Mouse (Mus musculus) ES-Bruce4 (cell line): Measurements from ENCODE around the gene Rab5c. TPM values are rescaled to one million over a fixed set of nuclear protein-coding genes. Genes with fewer than 3 reads are reported as not detected.

Experiments
- H3K27ac ChIP-seq: 2 replicates; pipeline ENCODE4 v1.5.1; 2012; ENCODE audit warnings: low read length, inconsistent platforms; ENCODE audit not compliant: insufficient read depth
- H3K27me3 ChIP-seq: 2 replicates; pipeline ENCODE4 v1.6.1; 2012; ENCODE audit warnings: mild to moderate bottlenecking, low read length, inconsistent platforms; ENCODE audit not compliant: control insufficient read depth, poor library complexity, insufficient read depth, severe bottlenecking
- H3K36me3 ChIP-seq: 2 replicates; pipeline ENCODE4 v1.6.1; 2012; ENCODE audit warnings: inconsistent platforms, mild to moderate bottlenecking, low read length, moderate library complexity; ENCODE audit not compliant: control insufficient read depth, poor library complexity, insufficient read depth, severe bottlenecking
- H3K4me1 ChIP-seq: one replicate; pipeline ENCODE4 v1.8.1; 2011; ENCODE audit warnings: low read length; ENCODE audit not compliant: control insufficient read depth, insufficient read depth
- H3K4me3 ChIP-seq: 2 replicates; pipeline ENCODE4 v1.5.1; 2011; ENCODE audit warnings: low read depth, mild to moderate bottlenecking, low read length
- H3K9ac ChIP-seq: 2 replicates; pipeline ENCODE4 v1.6.1; 2012; ENCODE audit warnings: low read depth, mild to moderate bottlenecking, inconsistent platforms; ENCODE audit not compliant: poor library complexity, severe bottlenecking
- H3K9me3 ChIP-seq: replicated peaks from 2 replicates; pipeline ENCODE4 v1.6.1; 2012; ENCODE audit warnings: mild to moderate bottlenecking, low read length, inconsistent platforms; ENCODE audit not compliant: control insufficient read depth, poor library complexity, insufficient read depth, severe bottlenecking
- CTCF ChIP-seq: IDR thresholded peaks from one replicate; pipeline ENCODE4 v1.8.1; 2011; ENCODE audit warnings: low read depth, low read length
- EP300 ChIP-seq: IDR thresholded peaks from 2 replicates; pipeline ENCODE4 v1.6.1; 2011; ENCODE audit warnings: low read depth, low read length; ENCODE audit not compliant: insufficient read depth
- POLR2A ChIP-seq: IDR thresholded peaks from one replicate; pipeline ENCODE4 v1.8.1; 2011; ENCODE audit warnings: low read length; ENCODE audit not compliant: insufficient read depth
- polyA plus RNA-seq: library from polyadenylated mRNA; stranded (reverse); fragments of >200 nt; gene quantifications from 2 replicates; pipeline ENCODE4 v1.2.4, GENCODE M21; 2011; ENCODE audit warnings: low read depth; ENCODE audit not compliant: missing spikeins, insufficient read depth, insufficient read length

Gene Rab5c
- 95.2 and 95.3 TPM in 2 replicates for polyA plus RNA-seq

- 0 out of 2 replicates have a peak within 1 kb of the TSS, but pooled peaks have one; percentile 12 for H3K27ac ChIP-seq
- peak within 1 kb of the TSS; percentile 92 for H3K4me3 ChIP-seq
- no peaks in the 10 kb centered on the region; the same call in 1 of the 2 replicates for H3K36me3 ChIP-seq
- H3K27me3 ChIP-seq = no peaks in the 10 kb centered on the region
- no peaks in the 10 kb centered on the region for H3K9me3 ChIP-seq
- no peaks in the 10 kb centered on the region for H3K4me1 ChIP-seq
- TF ChIP-seq EP300 (no peak; the same call in 1 of the 2 replicates), POLR2A (peak; percentile 83)
- H3K9ac ChIP-seq = peak within 1 kb of the TSS; percentile 93
Measured at GRCm38 (mm10) chr11:100738066-100738604, at the start of gene Rab5c. Gene Rab5c, minus strand, starts transcription at chr11:100738215.

- no peak overlapping the region for H3K27ac ChIP-seq
- peaks cover 7% of the 10 kb centered on the region for H3K4me1 ChIP-seq
- no peaks in the 10 kb centered on the region for H3K9me3 ChIP-seq
- no peak overlapping the region for H3K9ac ChIP-seq
- no peak for TF ChIP-seq EP300
- TF ChIP-seq POLR2A = no peak
- no peak for TF ChIP-seq CTCF
- H3K27me3 ChIP-seq = no peaks in the 10 kb centered on the region
- H3K36me3 ChIP-seq = no peaks in the 10 kb centered on the region
- H3K4me3 ChIP-seq = no peak overlapping the region
Measured at GRCm38 (mm10) chr11:100785774-100786173, 47.8 kb upstream of the Rab5c start.

GRCm38 (mm10) chr11:100784286-100784685 lies 46.3 kb upstream of the Rab5c start:
- no peak overlapping the region for H3K9ac ChIP-seq
- no peak overlapping the region for H3K27ac ChIP-seq
- peaks cover 7% of the 10 kb centered on the region for H3K4me1 ChIP-seq
- no peak overlapping the region for H3K4me3 ChIP-seq
- TF ChIP-seq CTCF = no peak
- TF ChIP-seq EP300 = no peak
- TF ChIP-seq POLR2A = no peak
- H3K27me3 ChIP-seq = no peaks in the 10 kb centered on the region
- no peaks in the 10 kb centered on the region for H3K36me3 ChIP-seq
- H3K9me3 ChIP-seq = no peaks in the 10 kb centered on the region

- Histone ChIP-seq H3K4me3 (peak overlapping the region; percentile 63), H3K27me3 (no peaks in the 10 kb centered on the region), H3K4me1 (peaks cover 7% of the 10 kb centered on the region), H3K27ac (no peak overlapping the region), H3K9me3 (no peaks in the 10 kb centered on the region), H3K9ac (peak overlapping the region; percentile 6; the same call in 1 of the 2 replicates), H3K36me3 (no peaks in the 10 kb centered on the region)
- TF ChIP-seq POLR2A (no peak), EP300 (no peak), CTCF (no peak)
Measured at GRCm38 (mm10) chr11:100782568-100782967, 44.6 kb upstream of the Rab5c start.

- Histone ChIP-seq H3K27me3 (no peaks in the 10 kb centered on the region), H3K36me3 (no peaks in the 10 kb centered on the region), H3K4me3 (peak overlapping the region; percentile 63), H3K9ac (peak overlapping the region; percentile 6), H3K9me3 (no peaks in the 10 kb centered on the region), H3K4me1 (peaks cover 7% of the 10 kb centered on the region), H3K27ac (peak overlapping the region; percentile 18; the same call in 1 of the 2 replicates)
- TF ChIP-seq EP300 (no peak), CTCF (no peak), POLR2A (no peak)
Measured at GRCm38 (mm10) chr11:100781763-100782475, 43.9 kb upstream of the Rab5c start.

GRCm38 (mm10) chr11:100780247-100780646 lies 42.2 kb upstream of the Rab5c start:
- no peaks in the 10 kb centered on the region for H3K36me3 ChIP-seq
- peaks cover 7% of the 10 kb centered on the region for H3K4me1 ChIP-seq
- no peaks in the 10 kb centered on the region for H3K27me3 ChIP-seq
- no peaks in the 10 kb centered on the region for H3K9me3 ChIP-seq
- no peak overlapping the region for H3K9ac ChIP-seq
- no peak for TF ChIP-seq EP300
- TF ChIP-seq POLR2A = no peak
- TF ChIP-seq CTCF = no peak
- H3K27ac ChIP-seq = no peak overlapping the region
- no peak overlapping the region for H3K4me3 ChIP-seq
